Mouse (Mus musculus): ENCODE data around the gene Supt5.

The Supt5 gene

DNA sequence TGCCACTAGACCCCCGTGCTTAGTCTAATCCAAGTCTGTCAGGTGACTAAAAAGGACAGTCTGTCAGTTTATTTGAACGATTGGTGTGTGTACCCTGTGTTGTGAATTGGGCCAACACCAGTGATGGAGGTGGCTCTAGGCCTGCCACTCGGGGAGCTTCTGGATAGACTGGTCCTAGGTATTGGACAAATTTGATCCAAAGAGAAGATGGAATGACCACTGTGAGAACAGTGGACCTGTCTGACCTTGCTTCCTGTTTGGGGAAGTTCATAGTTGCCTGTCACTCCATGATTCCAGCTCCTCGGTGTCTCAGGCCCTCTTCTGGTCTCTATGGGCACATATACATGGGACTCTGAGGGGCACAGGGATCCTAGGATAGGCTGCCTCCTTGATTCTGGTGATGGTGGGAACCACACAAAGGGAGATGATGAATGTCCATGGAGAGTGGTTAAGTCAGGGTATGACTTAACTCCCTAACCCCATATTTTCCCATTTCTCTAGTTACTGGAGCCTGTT, 13.2 kb upstream of the Supt5 start:
- DNase-seq (ENCODE audit: low read depth, low spot score) = no peak

DNA sequence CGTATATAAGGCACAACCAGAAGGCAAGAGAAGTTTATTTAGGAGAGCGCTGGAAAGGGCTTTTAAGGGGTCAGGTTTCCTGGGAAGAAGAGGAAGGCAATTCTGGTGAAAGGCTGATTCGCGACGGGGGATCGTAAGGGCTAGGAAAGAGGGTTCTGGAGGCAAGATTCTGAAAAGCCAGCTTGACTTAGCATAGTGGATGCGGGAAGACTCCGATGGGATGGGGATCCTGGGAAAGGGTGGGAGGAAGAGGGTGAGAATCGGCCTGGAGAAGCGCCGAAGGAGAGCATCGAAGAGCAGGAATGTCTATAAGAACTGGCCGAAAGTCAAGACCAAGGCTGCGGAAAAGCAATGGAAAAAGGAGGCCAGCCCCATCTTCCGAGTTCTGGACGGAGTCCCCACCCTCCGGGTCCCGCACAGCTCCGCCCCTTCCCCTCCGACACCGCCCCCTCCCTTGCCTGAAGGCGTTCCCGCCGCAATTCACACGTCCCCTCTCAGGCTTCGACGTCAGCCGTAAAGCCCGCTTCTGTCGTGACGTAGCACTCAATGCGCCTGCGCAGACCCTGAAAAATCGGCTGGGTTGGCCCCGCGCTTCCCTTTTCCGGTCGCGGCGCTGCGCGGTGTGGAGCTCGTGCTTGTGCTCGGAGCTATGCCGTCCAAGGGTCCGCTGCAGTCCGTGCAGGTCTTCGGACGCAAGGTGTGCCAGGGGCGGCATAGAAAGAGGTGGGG, 11.8 kb upstream of the Supt5 start, which contains the start of gene Rps16:
Gene Rps16 (plus strand): TSS at position 498 of the 729 bp plus-strand sequence.
- DNase-seq (ENCODE audit: low read depth, low spot score) = peak; percentile 95

DNA sequence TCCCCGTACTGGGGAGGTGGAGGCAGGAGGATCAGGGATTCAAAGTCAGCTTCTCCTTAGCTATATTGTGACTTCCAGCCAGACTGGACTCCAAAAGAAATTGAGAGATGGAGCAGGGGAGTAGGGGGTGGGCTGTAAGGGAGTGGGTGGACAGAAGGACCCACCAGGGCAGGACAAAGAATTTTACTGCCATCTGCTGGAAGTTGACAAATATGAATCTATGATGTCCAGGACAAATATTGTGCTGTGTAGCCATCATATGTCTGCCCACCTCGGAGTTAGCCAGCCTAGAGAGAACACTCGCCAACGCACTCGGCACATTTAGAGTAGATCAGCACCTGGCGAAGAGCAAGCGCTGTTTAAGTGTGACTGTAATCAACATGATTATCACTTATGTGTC, 10.1 kb upstream of the Supt5 start:
- DNase-seq (ENCODE audit: low read depth, low spot score) = no peak

DNA sequence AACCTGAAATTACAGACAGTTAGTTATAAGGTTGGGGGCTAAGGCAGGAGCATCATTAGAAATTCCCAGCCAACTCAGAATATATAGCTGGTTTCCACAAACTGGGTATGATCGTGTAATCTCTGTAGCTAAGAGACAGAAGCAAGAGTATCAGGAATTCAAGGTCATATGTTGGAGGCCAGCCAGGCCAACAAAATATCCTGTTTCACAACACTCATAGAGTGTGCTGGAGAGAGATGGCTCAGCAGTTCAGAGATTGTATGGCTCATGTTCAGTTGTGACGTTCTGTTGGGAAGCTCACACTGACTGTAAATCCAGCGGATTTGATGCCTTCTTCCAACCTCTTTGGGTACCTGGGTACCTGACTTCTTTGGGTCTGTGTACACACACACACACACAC, 9.2 kb upstream of the Supt5 start:
- no peak for DNase-seq (ENCODE audit: low read depth, low spot score)

- peak; percentile 71 for DNase-seq (ENCODE audit: low read depth, low spot score)
Observed at GRCm38 (mm10) chr7:28344637-28345036, 6.1 kb upstream of the Supt5 start.

GRCm38 (mm10) chr7:28341381-28341780, 2.8 kb upstream of the Supt5 start:
- DNase-seq (ENCODE audit: low read depth, low spot score) = no peak

- DNase-seq (ENCODE audit: low read depth, low spot score) = peak; percentile 33
Observed at GRCm38 (mm10) chr7:28339213-28339917, 819 bp upstream of the Supt5 start.

DNA sequence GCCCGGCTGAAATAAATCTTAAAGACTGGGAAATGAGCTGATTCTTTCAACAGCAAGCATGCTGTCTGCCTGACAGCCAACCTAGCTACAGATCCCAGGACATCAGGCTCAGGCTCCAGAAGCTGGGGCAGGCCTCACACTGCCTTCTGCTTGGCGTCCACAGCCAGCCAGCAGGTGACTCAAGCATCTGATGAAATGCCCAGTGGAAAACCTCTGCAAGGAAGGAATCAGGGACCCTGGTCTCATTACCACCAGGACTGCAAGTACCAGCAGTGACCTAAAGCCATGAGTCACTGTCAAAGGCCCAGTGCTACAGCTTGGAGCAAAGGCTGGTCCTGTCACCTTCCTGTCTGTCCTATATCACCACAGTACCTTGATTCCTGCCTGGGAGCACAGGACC, 3.1 kb downstream of the Supt5 start:
- DNase-seq (ENCODE audit: low read depth, low spot score) = no peak

DNA sequence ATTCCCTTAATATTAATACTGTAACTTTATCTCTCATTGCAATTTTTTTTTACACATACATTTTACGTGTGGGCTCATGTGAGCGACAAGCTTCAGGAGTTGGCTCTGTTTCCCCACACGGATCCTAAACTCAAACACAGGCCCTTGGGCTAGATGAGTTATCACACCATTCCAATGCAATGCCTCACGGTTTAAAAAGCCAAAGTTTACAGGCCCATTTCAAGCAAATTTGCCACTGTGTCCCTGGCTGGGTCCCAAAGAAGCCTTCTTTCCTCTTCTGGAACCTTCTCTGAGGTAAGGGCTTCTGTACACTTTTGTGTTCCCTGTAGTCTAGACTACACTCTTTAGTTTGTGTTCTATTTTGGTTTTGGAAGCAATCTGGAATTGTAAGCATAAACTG, 4.0 kb downstream of the Supt5 start:
- no peak for DNase-seq (ENCODE audit: low read depth, low spot score)

DNA sequence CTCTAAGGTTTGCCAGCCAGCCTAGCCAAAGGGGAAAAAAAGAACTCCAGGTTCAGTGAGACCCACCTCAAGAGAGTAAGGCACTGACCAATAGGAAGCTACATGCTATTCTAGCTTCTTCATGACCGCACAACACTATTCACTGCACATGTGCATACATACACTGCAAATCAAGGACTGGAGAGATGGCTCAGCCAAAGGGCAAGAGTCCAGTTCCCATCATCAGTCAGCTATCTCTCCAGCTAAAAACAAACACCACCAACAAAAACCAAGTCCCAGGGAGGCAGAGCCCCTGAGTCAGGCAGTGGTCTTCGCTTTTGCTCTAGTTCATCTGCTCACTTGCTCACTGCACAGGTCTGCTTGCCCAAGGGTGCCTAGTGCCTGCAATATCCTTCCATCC, 10.3 kb downstream of the Supt5 start:
- DNase-seq (ENCODE audit: low read depth, low spot score) = no peak

- DNase-seq (ENCODE audit: low read depth, low spot score) = no peak
Observed at GRCm38 (mm10) chr7:28326457-28326856, 12.1 kb downstream of the Supt5 start.

- no peak for DNase-seq (ENCODE audit: low read depth, low spot score)
Observed at GRCm38 (mm10) chr7:28325293-28325692, 13.3 kb downstream of the Supt5 start.

GRCm38 (mm10) chr7:28321974-28322720, 16.4 kb downstream of the Supt5 start:
- DNase-seq (ENCODE audit: low read depth, low spot score) = no peak

GRCm38 (mm10) chr7:28318714-28319113, 19.8 kb downstream of the Supt5 start:
- no peak for DNase-seq (ENCODE audit: low read depth, low spot score)

DNA sequence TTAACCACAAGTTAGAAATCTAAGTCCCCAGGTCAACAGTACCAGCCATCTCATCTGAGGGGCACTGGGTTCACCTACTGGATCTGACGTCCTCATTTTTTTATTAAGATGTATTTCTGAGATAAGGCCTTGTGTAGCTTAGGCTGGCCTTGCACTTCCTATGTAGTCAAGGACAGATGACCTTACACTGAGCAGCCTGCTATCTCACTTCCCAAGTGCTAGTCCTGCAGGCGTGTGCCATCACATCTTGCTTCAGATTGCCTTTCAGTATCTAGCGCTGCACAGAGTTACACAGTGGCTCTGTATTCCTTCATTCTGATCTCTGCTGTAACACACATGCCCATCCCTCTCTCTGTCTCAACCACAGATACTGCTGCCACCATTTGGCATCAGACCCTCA, 20.5 kb downstream of the Supt5 start:
- no peak for DNase-seq (ENCODE audit: low read depth, low spot score)

- DNase-seq (ENCODE audit: low read depth, low spot score) = peak; percentile 95
Observed at GRCm38 (mm10) chr7:28311926-28312543, 26.5 kb downstream of the Supt5 start, which contains the start of gene Timm50. Timm50 (minus strand) TSS chr7:28312072.

- DNase-seq (ENCODE audit: low read depth, low spot score) = no peak
Observed at GRCm38 (mm10) chr7:28311151-28311925, 27.2 kb downstream of the Supt5 start.

DNA sequence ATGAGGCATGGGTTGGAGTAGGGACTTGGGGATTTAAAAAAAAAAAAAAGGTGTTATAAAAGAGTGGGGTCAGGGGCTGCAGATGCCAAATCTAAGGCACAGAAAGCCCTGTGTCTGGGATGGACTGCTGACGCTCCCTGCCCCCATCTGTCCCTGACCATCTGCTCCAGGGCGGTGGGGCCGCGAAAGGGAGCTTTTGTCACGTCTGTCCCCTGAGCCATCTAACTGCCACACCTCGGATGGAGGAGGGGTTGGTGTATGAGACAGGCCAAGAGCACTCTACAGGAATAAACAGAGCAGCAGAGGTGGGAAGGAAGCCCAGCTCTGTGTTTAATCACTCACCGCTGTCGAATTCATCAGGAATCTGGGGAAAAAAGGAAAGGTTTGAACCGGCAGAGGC, 28.8 kb downstream of the Supt5 start:
- no peak for DNase-seq (ENCODE audit: low read depth, low spot score)

GRCm38 (mm10) chr7:28306216-28306615, 32.3 kb downstream of the Supt5 start:
- no peak for DNase-seq (ENCODE audit: low read depth, low spot score)

DNA sequence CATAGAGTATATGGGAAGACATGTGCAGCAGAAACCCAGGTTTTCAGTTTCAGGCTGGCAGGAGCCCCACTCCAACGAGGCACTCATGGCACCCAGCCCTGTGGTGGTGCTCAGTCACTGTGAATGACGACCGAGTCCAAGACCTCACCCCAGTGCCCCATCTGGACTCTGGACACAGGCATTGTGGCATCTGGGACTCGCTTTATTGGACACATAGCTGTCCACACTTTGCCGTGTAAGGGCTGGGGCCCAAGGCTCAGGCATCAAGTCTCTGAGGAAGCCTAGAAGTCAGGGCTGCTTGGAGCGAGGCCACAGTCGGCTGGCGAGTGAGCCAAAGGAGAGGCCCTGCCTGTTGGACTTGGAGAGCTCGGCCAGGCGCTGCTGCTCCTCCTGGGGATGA, 32.9 kb downstream of the Supt5 start:
- DNase-seq (ENCODE audit: low read depth, low spot score) = no peak

Data from c-Kit-negative CD71-positive TER-119-positive erythroid progenitor cells, embryonic 14.5 days (primary cell).